Mouse (Mus musculus): ENCODE measurements around the gene Syp.

The Syp gene

DNA sequence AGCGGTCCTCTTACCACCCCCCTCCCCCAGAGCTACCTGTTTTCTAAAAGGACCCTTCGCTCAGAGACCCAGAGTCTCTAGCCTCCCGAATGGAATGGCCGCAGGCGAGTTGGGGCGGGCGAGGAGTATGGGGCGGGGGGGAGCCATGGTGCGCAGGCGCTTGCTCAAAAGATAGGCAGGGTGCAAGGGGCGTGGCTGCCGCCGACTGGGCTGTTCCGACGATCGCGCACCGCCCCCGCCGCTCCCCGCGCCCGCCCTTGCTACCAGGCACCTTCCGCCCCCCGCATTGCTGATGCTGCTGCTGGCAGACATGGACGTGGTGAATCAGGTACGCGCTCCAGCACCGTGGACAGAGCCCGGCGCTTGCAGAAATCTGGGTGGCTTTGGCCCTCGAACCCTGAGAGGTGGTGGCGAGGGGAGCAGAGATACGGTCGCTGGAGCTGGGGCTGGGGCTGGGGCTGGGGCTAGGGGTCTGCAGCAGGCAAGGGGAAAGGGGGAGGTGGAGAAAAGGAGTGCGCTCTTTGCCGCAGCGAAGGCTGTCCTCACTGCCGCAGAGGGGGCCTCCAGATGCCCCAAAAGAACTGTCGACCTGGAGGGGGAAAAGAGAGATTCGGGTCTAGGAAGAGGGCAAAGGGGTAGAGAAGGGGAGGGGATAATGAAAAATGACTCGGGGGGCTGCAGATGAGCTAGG lies at the start of gene Syp:
TSS of gene Syp (plus strand) at position 71 of the 691 bp plus-strand sequence.
- DNase-seq = peak; percentile 75

DNA sequence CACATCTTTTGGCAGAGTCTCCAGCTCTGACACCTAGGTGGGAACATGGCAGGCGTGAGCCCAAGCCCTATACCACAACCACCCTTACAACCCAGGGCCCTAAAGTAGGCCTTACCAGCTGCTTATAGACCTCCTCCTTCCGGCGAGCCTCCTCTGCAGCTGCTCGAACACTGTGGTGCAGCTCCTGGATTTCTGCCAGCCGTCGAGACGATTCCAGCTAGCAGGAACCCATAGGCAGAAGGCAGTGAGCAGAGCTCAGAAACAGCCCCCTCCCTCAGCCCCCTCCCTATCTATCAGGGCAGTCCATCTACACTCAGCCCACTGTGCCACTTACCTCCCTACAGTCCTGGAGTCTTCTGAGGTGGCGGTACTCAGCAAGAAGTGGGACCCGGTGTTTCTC lies 42.9 kb upstream of the Syp start:
- no peak for DNase-seq

GRCm38 (mm10) chrX:7604004-7604403 lies 34.3 kb upstream of the Syp start:
- no peak for DNase-seq

- DNase-seq = peak; percentile 84
These were observed 33.2 kb upstream of the Syp start, which contains the start of gene Ccdc22 for GRCm38 (mm10) chrX:7604879-7605574. TSS of gene Ccdc22 (minus strand) at chrX:7605517.

DNA sequence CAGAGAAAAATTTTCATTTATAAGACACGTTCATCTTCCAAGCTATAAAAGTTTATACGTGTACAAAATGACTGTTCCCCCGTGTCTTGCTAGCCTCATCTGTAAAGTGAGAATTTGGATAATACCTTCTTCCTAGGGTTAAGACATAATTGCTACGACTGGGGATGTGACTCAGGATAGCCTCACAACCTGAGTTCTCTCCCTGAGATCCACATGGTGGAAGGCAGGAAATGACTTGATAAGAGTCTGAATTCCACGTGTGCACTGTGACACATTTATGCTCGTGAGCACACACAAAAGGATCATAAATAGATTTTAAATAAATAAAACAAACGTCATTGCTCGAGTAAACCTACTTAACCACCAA lies 32.7 kb upstream of the Syp start:
- DNase-seq = no peak

DNA sequence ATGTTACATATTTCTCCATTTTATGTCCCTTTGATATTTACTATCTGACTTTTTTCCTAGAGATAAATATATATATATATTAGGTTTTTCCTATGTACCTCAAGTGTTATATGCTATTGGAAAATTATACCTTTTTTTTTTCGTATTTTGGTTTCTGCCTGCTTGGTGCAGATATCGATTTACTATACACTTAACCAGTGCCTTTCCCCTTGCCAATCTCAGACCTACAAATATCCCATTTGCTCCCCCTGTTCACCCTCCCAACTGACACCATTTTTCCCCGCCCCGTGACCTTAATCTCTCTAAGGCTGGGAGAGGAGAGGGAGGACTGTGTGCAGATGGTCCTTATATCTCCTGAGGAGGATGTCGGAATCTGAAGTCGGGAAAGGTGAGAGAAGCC lies 31.5 kb upstream of the Syp start, which contains the start of gene Cacna1f:
TSS of gene Cacna1f (plus strand) at position 301 of the 400 bp plus-strand sequence.
- DNase-seq = no peak

DNA sequence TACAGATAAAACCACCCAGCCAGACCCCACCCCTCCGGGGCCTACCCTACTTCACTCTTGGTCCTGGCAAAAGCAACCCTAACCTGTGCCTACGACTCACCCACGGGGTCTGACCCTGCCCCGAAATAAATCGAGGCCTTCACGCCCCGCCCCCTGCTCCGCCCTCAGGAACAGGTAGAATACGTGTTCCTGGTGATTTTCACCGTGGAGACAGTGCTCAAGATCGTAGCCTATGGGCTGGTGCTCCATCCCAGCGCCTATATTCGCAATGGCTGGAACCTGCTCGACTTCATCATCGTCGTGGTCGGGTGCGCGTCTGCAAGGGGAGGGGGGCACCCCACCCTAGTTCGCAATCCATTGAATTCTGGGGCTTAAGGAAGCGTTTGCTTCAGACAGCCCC lies 28.2 kb upstream of the Syp start:
- DNase-seq = no peak

DNA sequence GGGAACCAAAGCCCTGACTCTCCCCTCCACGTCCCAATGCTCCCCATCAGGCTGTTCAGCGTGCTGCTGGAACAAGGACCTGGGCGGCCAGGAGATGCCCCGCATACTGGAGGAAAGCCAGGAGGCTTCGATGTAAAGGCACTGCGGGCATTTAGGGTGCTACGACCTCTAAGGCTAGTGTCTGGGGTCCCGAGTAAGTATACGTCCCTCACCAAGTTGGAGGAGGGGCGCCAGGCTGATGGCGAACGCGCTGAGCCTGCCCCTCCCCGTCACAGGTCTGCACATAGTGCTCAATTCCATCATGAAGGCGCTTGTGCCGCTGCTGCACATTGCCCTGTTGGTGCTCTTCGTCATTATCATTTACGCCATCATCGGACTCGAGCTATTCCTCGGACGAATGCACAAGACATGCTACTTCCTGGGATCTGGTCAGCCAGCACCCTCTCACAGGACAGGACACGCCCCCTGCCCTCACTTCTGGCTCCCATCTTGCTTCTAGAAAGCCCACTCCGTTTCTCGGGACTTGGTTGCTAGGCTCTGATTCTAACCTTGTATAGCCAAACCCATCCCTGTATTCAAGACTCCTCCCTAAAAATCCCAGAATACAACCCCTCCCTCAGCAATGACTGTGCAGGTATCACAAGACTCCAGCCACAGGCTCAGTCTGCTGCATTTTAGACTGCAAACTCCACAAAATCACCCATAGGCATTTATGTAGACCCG lies 27.6 kb upstream of the Syp start:
- no peak for DNase-seq

DNA sequence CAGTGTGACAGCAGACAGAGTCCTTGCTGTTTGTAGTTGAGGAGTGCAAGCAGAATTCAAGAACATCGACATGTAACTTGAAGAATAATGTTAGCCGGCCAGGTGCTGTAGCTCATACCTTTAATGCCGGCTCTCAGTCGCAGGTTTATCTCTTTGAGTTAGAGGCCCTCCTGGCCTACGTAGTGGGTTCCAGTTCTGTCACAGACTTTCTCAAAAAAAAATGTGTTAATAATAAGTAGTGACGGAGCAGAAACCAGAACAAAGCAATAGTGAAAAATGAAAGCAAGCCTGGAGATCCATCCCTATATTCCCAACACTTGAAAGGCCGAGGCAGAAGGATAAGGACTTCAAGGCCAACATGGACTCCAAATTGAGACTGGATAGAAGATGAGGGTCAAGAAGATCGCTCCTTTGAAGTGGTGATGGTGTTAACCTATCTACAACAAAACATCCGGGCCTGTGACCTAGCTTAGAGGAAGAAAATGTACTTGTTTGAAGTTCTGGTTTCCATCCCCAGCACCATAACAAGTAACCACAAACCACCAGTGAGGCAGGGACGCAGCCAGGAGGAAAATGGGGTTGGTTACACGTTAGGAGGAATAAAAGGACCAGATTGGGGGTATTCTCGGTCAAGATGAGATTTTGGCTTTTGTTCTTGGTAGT lies 20.3 kb upstream of the Syp start:
- no peak for DNase-seq

- no peak for DNase-seq
These were observed 5.7 kb upstream of the Syp start for GRCm38 (mm10) chrX:7632560-7632959.

DNA sequence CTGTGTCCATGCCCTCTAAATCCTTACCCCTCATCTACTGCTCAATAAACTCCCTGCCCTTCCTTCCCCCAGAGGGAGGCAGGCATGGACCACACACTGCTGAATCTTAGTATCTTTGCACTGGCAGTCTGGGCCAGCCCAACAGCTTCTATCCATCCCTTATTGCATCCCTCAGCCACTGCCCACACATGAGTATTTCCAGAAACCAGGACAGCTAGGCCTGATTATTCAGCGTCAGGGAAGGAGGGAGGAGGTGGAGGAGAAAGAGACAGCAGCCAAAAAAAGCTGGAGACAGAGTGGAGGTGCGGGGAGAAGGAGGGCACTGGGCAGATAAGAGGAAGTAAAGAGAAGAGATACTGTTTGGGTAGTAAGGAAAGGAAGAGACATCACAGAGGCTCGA lies 3.2 kb upstream of the Syp start:
- no peak for DNase-seq

DNA sequence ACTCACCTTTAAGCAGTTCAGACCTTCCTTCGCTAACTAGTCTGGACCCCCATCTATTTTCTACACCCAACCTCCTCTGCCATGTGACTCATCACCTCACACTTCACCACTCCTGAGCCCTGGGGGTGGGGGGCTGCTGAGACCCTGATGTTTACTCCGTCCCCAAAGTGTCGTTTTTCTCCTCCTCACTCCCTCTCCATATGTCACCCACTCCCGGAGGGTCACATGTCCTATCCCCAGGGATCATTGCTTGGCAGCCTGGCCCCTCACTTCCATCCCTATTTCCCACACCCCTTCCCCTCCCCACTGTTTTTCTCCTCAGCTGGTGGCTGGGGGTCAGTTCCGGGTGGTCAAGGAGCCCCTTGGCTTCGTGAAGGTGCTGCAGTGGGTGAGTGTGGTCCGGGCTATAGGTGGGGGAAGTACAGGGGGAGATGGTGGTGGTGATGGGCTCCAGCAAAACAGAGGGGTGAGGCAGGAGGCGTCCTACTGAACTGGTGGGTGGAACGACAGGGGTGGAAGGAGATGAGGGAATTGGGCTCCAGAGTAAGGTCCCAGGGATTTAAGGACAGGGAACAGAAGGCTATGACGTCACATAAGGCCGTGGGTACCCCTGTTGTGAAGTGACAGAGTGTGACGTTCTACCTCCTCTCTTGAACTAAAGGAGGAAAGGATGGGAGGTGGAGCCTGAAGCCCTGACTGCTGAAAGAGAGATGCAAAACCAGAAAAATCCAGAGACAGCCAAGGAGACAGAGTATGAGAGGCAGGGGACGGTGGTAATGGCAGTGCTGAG lies 1.5 kb downstream of the Syp start:
- DNase-seq = no peak

DNA sequence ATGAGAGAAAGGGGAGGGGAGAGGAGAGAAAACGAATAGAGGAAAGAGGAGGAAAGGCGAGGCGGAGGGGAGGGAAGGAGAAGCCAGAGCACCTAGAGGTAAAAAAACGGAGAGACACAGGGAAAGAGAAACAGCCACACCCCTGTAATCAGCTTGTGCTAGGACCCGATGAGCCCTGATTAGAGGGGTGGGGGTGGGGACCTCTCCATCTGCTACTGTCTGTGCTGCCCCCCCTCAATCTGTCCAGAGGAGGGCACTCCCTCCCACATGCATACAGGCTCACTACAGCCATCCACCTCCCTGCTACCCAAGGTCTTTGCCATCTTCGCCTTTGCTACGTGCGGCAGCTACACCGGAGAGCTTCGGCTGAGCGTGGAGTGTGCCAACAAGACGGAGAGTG lies 2.5 kb downstream of the Syp start:
- no peak for DNase-seq

DNA sequence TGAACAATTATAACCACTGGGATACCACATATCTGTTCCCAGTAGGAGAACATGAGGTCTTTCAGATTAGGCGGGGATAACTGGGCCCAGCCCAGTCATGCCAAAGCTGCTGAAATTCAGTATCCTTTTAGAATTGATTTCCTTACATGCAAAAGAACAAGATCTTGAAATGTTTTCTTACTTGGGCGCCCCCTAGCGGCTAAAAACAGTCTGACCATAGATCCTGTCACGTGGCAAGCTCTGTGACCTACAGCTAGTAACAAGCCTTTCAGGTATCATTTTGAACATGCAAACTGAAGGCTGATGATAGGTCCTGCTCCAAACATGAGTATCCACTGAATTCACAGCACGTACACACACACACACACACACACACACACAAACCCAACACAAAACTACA lies 7.1 kb downstream of the Syp start:
- DNase-seq = peak; percentile 86

- peak; percentile 87 for DNase-seq
These were observed 10.5 kb downstream of the Syp start for GRCm38 (mm10) chrX:7648671-7649304.

GRCm38 (mm10) chrX:7657221-7657639 lies 19.0 kb downstream of the Syp start, which contains the start of gene Prickle3:
TSS of gene Prickle3 (plus strand) at chrX:7657260.
- DNase-seq = peak; percentile 68

- peak; percentile 73 for DNase-seq
These were observed 19.9 kb downstream of the Syp start for GRCm38 (mm10) chrX:7658031-7658784.

GRCm38 (mm10) chrX:7658785-7659589 lies 20.7 kb downstream of the Syp start:
- peak; percentile 27 for DNase-seq

GRCm38 (mm10) chrX:7661086-7661485 lies 22.8 kb downstream of the Syp start:
- no peak for DNase-seq

GRCm38 (mm10) chrX:7662936-7663335 lies 24.7 kb downstream of the Syp start:
- no peak for DNase-seq
